Mouse (Mus musculus): ENCODE data around the gene Rpgrip1.

The Rpgrip1 gene

DNA sequence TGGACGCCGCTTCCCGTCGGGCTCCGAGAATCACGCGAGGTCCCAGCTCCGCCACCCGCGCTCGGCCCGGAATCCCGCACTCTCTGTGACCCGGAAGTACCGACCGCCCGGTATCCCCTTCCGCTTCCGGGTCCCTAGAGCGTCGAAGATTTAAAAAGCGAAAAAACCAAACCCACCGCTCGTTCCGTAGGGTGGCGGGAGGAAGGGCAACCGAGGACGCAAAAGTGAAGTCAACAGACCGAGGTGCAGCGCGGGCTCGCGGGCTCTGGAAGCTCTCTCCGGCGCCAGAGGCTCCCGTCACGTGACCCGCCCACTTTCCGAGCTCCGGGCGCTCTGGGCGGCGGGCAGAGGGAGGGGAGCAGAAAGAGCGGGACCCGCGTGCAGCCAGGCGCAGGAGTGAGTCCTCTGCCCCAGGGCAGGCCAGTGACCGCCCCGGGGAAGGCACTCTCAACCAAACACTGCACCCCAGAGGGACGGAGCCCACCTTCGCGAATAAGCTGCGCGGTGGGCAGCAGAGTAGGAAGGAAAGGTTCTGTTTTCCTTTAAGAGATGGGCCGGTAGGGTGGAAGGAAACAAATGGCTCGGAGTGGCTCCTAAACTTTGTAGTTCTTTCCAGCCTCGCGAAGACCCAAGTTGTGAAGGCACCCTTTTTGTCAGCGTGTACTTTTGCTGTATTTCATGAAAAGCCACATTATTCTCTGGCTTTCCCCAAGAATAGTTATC is 86.8 kb downstream of the Rpgrip1 start, which contains the start of gene Supt16:
Gene Supt16 (minus strand): TSS at position 261 of the 723 bp plus-strand sequence.
- DNase-seq (ENCODE audit: low spot score in 2 of 2): peak; percentile 78 to 82

DNA sequence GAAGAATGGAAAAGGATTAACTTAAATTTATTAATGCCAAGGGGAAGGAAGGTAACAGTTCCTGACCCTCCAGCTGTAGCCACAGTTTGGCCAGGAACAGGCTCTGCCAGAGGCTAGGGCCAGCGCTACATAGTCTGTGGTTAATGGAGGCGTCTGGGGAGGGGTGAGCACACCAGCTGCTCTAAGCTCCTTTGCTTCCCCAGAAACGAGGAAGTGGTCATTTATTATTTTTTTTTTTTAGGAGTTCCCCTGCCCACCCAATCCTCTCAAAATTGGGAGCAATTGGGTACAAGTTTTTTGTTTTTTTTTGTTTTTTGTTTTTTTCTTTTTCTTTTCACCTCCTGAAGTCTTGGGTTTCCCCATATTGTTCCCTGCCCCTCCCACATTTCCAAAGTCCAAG is 87.6 kb downstream of the Rpgrip1 start:
- DNase-seq (ENCODE audit: low spot score in 2 of 2): no peak

DNA sequence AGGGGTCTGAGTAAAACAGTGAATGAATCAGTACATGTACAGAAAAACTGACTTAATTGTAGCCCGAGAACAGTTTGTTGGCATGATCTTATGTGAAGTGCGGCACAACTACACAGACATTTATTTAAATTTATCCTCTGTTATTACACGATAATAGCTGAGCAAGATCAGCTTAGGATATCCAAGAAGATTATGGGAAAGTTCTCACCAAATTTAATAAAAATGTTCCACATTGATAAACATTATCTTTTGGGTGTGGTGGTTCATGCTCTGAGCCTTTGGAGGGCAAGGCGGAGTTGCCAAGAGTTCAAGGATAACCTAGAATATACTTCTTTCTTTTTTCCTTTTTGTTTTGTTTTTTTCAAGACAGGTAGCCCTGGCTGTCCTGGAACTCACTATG is 88.9 kb downstream of the Rpgrip1 start:
- no peak for DNase-seq (ENCODE audit: low spot score in 2 of 2)
